Mouse (Mus musculus) embryonic fibroblast, embryonic 13.5 days (primary cell): ENCODE data around the gene Zfp853. TPM values are rescaled to one million over a fixed set of nuclear protein-coding genes. Genes with fewer than 3 reads are reported as not detected.

Experiments used
- H3K27ac ChIP-seq: 2 replicates; pipeline ENCODE4 v1.5.1; 2012; ENCODE audit warnings: low read length, control low read depth, inconsistent platforms; ENCODE audit not compliant: insufficient read depth
- H3K4me1 ChIP-seq: 2 replicates; pipeline ENCODE4 v1.6.1; 2011; ENCODE audit warnings: low read length; ENCODE audit not compliant: control insufficient read depth, insufficient read depth
- H3K4me3 ChIP-seq: 2 replicates; pipeline ENCODE4 v1.5.1; 2011; ENCODE audit warnings: mild to moderate bottlenecking, control low read depth, low read length; ENCODE audit not compliant: insufficient read depth
- CTCF ChIP-seq: IDR thresholded peaks from 2 replicates; pipeline ENCODE4 v1.5.1; 2011; ENCODE audit warnings: mild to moderate bottlenecking, control low read depth, low read length, moderate library complexity, borderline replicate concordance; ENCODE audit not compliant: insufficient read depth
- POLR2A ChIP-seq: IDR thresholded peaks from 2 replicates; pipeline ENCODE4 v1.6.1; 2011; ENCODE audit warnings: low read depth, mild to moderate bottlenecking, control low read depth, low read length, moderate library complexity
- polyA plus RNA-seq: library from polyadenylated mRNA; stranded (reverse); fragments of >200 nt; gene quantifications from 2 replicates; pipeline ENCODE4 v1.2.4, GENCODE M21; 2011; ENCODE audit warnings: low read depth; ENCODE audit not compliant: missing spikeins, insufficient read length

Gene Zfp853
- polyA plus RNA-seq, 1 experiment = 0.44 TPM

GRCm38 (mm10) chr5:143314730-143315513, 21.5 kb upstream of the Zfp853 start, which contains the start of gene E130309D02Rik:
Gene E130309D02Rik, minus strand, starts transcription at chr5:143315360.
- Histone ChIP-seq H3K4me3 (peak within 1 kb of the TSS; percentile 92), H3K4me1 (no peaks in the 10 kb centered on the region), H3K27ac (peak within 1 kb of the TSS; percentile 70)
- TF ChIP-seq CTCF = 0 out of 2 replicates have a peak, but pooled peaks have one; percentile 44
- peak; percentile 64 for TF ChIP-seq POLR2A

- Histone ChIP-seq H3K4me3 (peak overlapping the region; percentile 92), H3K4me1 (no peaks in the 10 kb centered on the region), H3K27ac (peak overlapping the region; percentile 70; the same call in 1 of the 2 replicates)
- TF ChIP-seq POLR2A = no peak
- TF ChIP-seq CTCF = no peak
Observed at GRCm38 (mm10) chr5:143314183-143314729, 20.8 kb upstream of the Zfp853 start.

- H3K4me3 ChIP-seq = no peak overlapping the region
- H3K4me1 ChIP-seq = no peaks in the 10 kb centered on the region
- no peak overlapping the region for H3K27ac ChIP-seq
- TF ChIP-seq POLR2A = no peak
- TF ChIP-seq CTCF = peak; percentile 79; the same call in 1 of the 2 replicates
Observed at GRCm38 (mm10) chr5:143311886-143312285, 18.5 kb upstream of the Zfp853 start.

GRCm38 (mm10) chr5:143309916-143310315, 16.5 kb upstream of the Zfp853 start:
- no peak for TF ChIP-seq POLR2A

GRCm38 (mm10) chr5:143308825-143309224, 15.4 kb upstream of the Zfp853 start:
- H3K4me1 ChIP-seq = no peaks in the 10 kb centered on the region
- no peak overlapping the region for H3K4me3 ChIP-seq
- no peak for TF ChIP-seq CTCF
- TF ChIP-seq POLR2A = no peak
- H3K27ac ChIP-seq = no peak overlapping the region

More at GRCm38 (mm10) chr5:143309916-143310315, 16.5 kb upstream of the Zfp853 start:
- no peak overlapping the region for H3K27ac ChIP-seq
- no peaks in the 10 kb centered on the region for H3K4me1 ChIP-seq
- H3K4me3 ChIP-seq = no peak overlapping the region

- H3K4me1 ChIP-seq = no peaks in the 10 kb centered on the region
- no peak overlapping the region for H3K27ac ChIP-seq
- no peak for TF ChIP-seq CTCF
- no peak for TF ChIP-seq POLR2A
- H3K4me3 ChIP-seq = no peak overlapping the region
Observed at GRCm38 (mm10) chr5:143304251-143304650, 10.8 kb upstream of the Zfp853 start.

- H3K4me3 ChIP-seq = no peak overlapping the region
- H3K27ac ChIP-seq = no peak overlapping the region
- no peaks in the 10 kb centered on the region for H3K4me1 ChIP-seq
- TF ChIP-seq CTCF = peak; percentile 49; the same call in 1 of the 2 replicates
- no peak for TF ChIP-seq POLR2A
Observed at GRCm38 (mm10) chr5:143301296-143301695, 7.9 kb upstream of the Zfp853 start.

- TF ChIP-seq POLR2A = no peak
- peak; percentile 64; the same call in 1 of the 2 replicates for TF ChIP-seq CTCF
Observed at GRCm38 (mm10) chr5:143299686-143300085, 6.3 kb upstream of the Zfp853 start.

GRCm38 (mm10) chr5:143298391-143298790, 5.0 kb upstream of the Zfp853 start:
- H3K4me3 ChIP-seq = no peak overlapping the region
- no peak for TF ChIP-seq CTCF
- no peak for TF ChIP-seq POLR2A
- no peak overlapping the region for H3K27ac ChIP-seq
- no peaks in the 10 kb centered on the region for H3K4me1 ChIP-seq

More at GRCm38 (mm10) chr5:143299686-143300085, 6.3 kb upstream of the Zfp853 start:
- Histone ChIP-seq H3K4me3 (no peak overlapping the region), H3K27ac (no peak overlapping the region), H3K4me1 (no peaks in the 10 kb centered on the region)

- Histone ChIP-seq H3K27ac (no peak overlapping the region), H3K4me3 (no peak overlapping the region), H3K4me1 (no peaks in the 10 kb centered on the region)
- TF ChIP-seq POLR2A (no peak), CTCF (no peak)
Observed at GRCm38 (mm10) chr5:143297986-143298385, 4.6 kb upstream of the Zfp853 start.
